Mouse (Mus musculus) thymus, adult 2 months (tissue): ENCODE results near the gene Zfp362. TPM values are rescaled to one million over a fixed set of nuclear protein-coding genes. Genes with fewer than 3 reads are reported as not detected.

ENCODE experiments used
- DNase-seq: peaks from one replicate; pipeline ENCODE4 v3.0.0; 2021
- H3K27ac ChIP-seq: fragments of 200-500 bp; 2 replicates; pipeline ENCODE4 v1.5.1; 2012; ENCODE audit warnings: low read length, control low read depth; ENCODE audit not compliant: control insufficient read depth, insufficient read depth
- H3K27me3 ChIP-seq: fragments of 200-500 bp; 2 replicates; pipeline ENCODE4 v1.6.1; 2012; ENCODE audit warnings: mild to moderate bottlenecking, low read length, moderate library complexity, mixed read lengths; ENCODE audit not compliant: control insufficient read depth, insufficient read depth
- H3K36me3 ChIP-seq: fragments of 200-500 bp; 2 replicates; pipeline ENCODE4 v1.6.1; 2012; ENCODE audit warnings: mild to moderate bottlenecking, low read length, moderate library complexity; ENCODE audit not compliant: control insufficient read depth, insufficient read depth
- H3K4me1 ChIP-seq: fragments of 200-500 bp; replicated peaks from 2 replicates; pipeline ENCODE4 v1.6.1; 2012; ENCODE audit warnings: low read length; ENCODE audit not compliant: control insufficient read depth, insufficient read depth
- H3K4me3 ChIP-seq: fragments of 200-500 bp; 2 replicates; pipeline ENCODE4 v1.5.1; 2012; ENCODE audit warnings: mild to moderate bottlenecking, low read length, control low read depth, moderate library complexity; ENCODE audit not compliant: control insufficient read depth, insufficient read depth
- CTCF ChIP-seq: fragments of 200-500 bp; IDR thresholded peaks from 2 replicates; pipeline ENCODE4 v1.5.1; 2012; ENCODE audit warnings: mild to moderate bottlenecking, control low read depth, low read length, moderate library complexity, borderline replicate concordance; ENCODE audit not compliant: control insufficient read depth, poor library complexity, insufficient read depth; ENCODE audit errors: extremely low read depth
- POLR2A ChIP-seq: fragments of 200-500 bp; IDR thresholded peaks from 2 replicates; pipeline ENCODE4 v1.6.1; 2012; ENCODE audit warnings: mild to moderate bottlenecking, low read length, control low read depth, moderate library complexity; ENCODE audit not compliant: control insufficient read depth, poor library complexity, insufficient read depth; ENCODE audit errors: extremely low read depth
- WGBS: fragments of 180-500 bp; shearing (Covaris S2); methylation state at CpG from one replicate; pipeline ENCODE4 v1.1.7; 2018; 5-methylcytosine and 5-hydroxymethylcytosine counted together
- polyA plus RNA-seq: library from polyadenylated mRNA; depleted of rRNA; stranded (reverse); fragments of >200 nt; gene quantifications from 2 replicates; pipeline ENCODE4 v1.2.3, GENCODE M21; 2012

Zfp362 gene
- polyA plus RNA-seq, 1 experiment, result 105 TPM

DNA sequence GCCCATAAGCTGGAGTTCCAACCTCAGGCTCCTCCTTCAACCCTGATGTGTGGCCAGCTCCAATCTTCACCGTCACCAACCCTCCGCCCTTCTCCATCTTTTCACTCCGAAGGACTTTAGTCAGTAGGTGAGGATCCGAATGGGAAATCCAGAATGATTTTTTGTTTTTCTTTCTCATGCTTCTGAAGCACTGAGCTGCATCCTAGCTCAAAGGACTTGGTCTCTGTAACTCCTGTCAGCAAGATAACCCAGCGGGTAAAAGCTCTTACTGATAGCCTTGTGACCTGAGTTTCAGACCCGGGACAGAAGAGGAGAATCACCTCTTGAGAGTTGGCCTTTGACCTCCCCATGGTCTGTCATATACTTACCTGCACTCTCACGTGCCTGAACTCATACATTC lies 11.2 kb upstream of the Zfp362 start:
- 89% methylated on average over 7 of the region's 7 CpGs for WGBS
- DNase-seq, result no peak
- Histone ChIP-seq H3K27me3 (no peaks in the 10 kb centered on the region), H3K27ac (no peak overlapping the region), H3K4me1 (peaks cover under 1% of the 10 kb centered on the region), H3K4me3 (no peak overlapping the region), H3K36me3 (no peaks in the 10 kb centered on the region)
- TF ChIP-seq POLR2A (no peak), CTCF (no peak)

DNA sequence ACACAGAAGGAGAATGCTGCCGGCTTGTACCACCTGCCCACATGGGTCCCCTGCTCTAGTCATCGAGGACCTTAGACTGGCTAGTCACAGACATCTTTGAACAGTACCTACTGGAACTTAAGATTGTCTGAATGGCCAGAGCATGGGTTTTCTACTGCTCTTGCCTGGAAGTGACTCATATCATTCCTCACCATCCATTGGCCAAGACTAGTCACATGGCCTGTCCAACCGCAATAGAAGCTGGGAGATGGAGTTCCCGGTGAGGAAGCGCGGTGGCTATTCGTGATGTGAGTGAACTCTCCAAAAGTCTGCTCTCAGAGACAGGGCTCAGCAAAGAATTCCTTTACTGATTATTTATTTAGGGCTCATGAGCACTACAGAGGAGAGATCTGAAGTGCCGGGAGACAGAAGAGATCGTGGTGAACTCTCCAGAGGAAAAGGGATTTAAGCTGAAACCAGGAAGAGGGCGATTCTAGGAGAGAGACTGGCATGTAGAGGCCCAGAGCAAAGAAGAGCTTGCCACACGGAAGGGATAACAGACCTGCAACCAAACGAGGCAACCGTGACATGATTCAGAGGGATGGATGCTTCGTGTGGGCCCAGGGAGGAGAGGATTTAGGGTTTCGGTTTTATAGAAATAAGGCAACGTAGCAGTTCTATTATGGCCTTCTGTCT lies 5.7 kb upstream of the Zfp362 start:
- no peak overlapping the region for H3K27ac ChIP-seq
- TF ChIP-seq POLR2A (peak; percentile 23; the same call in 1 of the 2 replicates), CTCF (no peak)
- peak overlapping the region; percentile 41 for H3K4me3 ChIP-seq
- no peaks in the 10 kb centered on the region for H3K36me3 ChIP-seq
- H3K27me3 ChIP-seq, result no peaks in the 10 kb centered on the region
- H3K4me1 ChIP-seq, result peaks cover 20% of the 10 kb centered on the region
- WGBS, result 6% methylated on average over 16 of the region's 16 CpGs
- peak; percentile 73 for DNase-seq

DNA sequence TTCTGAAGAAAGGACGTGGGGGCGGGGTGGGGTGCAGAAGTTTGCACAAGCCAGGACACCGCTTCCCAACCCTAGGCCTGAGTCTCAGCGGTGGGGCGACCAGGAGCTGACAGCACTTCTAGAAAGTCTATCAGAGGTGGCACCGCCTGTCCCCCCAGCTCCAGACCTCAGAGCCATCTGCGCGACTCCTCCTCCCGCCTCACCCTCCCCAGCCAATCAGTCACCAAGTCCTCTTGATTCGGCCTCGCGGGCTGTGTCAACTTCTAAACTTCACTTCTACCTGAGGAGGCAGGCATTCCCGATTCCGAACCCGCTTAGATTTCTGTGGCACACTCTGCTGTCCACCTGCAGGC lies 958 bp upstream of the Zfp362 start:
- TF ChIP-seq CTCF (no peak), POLR2A (no peak; the same call in 1 of the 2 replicates)
- Histone ChIP-seq H3K4me1 (peaks cover 43% of the 10 kb centered on the region), H3K27ac (no peak overlapping the region; the same call in 1 of the 2 replicates), H3K27me3 (no peaks in the 10 kb centered on the region), H3K4me3 (peak overlapping the region; percentile 72), H3K36me3 (no peaks in the 10 kb centered on the region)
- under 1% methylated on average over 15 of the region's 15 CpGs for WGBS
- peak; percentile 43 for DNase-seq

DNA sequence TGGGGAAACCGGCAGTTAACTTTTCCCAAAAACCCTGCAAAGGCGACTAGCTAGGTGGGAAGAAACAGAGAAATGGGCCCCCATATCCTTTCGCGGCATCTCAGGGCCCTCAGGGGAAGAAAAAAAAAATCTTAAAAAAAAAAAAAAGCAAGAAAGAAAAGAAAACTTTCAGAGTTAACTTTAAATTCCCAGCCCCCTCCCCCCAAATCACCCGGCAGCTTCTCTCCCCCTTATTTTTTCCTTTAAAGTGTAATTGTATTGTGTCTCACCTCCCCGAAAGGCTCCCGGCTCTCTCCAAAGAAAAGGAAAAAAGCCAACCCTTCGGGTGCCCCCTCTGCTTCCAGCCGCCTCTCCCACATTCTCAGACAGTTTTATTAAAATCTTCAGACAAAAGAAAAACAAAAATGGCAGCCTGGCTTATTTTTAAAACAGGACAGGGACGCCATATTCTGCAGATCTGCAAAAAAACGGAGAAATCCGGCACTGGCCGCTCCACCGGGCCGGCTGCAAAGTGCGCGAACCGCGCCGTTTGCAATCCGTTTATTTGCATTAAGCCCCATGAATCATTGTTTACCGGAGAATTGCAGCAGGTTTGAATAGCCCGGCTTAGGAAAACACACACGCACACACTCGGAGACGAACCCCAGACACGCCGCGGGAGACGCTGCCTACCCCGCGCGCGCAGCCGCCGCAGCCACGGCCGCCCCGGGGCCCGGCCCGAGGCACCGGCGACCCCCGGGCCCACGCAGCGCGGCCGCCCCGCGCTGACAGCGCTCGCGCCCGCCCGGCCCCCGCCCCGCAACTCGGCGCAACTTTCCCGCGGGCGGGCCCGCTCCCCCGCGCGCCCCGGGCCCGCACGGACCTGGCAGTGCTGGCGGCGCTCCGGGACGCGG lies 449 bp downstream of the Zfp362 start:
- Histone ChIP-seq H3K4me1 (peaks cover 42% of the 10 kb centered on the region), H3K36me3 (no peaks in the 10 kb centered on the region), H3K4me3 (peak overlapping the region; percentile 100), H3K27ac (peak overlapping the region; percentile 83), H3K27me3 (no peaks in the 10 kb centered on the region)
- DNase-seq, result peak; percentile 28
- TF ChIP-seq POLR2A (no peak), CTCF (no peak)
- 5% methylated on average over 72 of the region's 74 CpGs for WGBS

DNA sequence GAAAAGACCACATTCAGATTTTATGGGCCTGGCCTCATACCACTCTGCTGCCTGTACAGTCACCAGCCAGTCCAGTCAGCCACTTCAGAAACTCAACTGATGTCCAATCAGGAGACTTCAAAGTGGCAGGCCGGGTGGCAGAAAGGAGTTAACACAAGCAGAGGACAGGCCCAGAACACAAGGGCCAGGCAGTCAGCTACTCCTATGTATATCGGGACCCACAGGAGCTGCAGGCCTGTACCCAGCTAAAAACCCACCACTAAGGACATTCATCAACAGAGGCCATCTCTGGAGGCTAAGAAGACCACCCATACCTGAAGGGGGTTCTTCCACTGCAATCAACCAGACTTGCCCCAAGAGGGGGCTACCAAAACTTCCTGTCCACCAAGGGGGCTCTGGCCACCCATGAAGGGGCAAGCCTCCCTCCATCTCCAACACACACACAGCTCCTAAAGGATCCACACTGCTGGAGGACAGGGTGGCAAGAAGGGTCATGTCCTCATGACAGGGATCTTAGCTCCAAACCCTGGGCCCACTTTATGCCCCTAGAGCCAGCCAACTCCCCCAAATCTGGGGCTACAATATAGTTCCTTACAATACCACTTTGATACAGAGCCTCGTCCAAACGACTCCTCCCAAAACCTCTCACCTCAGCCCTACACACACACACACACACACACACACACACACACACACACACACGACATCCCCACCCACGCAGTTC lies 1.3 kb downstream of the Zfp362 start:
- 10% methylated on average over 6 of the region's 6 CpGs for WGBS
- DNase-seq, result no peak
- no peaks in the 10 kb centered on the region for H3K36me3 ChIP-seq
- H3K27ac ChIP-seq, result no peak overlapping the region
- H3K4me1 ChIP-seq, result peaks cover 42% of the 10 kb centered on the region
- H3K4me3 ChIP-seq, result peak overlapping the region; percentile 100
- H3K27me3 ChIP-seq, result no peaks in the 10 kb centered on the region
- TF ChIP-seq POLR2A (no peak), CTCF (no peak)

DNA sequence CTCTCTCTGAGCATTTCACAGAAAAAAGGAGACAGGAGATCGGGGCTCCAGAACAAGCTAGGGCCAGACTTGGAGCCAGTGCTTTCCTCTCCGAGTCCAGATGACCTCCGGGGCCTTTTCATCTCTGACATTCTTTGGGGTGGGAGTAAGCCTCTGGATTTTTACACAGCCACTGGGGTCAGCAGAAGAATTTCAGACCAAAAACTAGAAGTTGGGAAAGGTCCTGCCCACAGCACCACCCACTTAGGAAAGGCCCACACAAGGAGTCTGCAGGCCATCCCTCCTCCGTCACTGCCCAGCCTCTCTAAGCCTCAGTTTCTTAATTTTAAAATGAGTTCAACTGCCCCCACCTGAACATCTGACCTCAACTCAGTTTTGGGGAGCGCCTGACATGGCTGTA lies 2.3 kb downstream of the Zfp362 start:
- no peak overlapping the region for H3K27ac ChIP-seq
- H3K27me3 ChIP-seq, result no peaks in the 10 kb centered on the region
- WGBS, result 85% methylated on average over 5 of the region's 5 CpGs
- H3K36me3 ChIP-seq, result no peaks in the 10 kb centered on the region
- no peak overlapping the region for H3K4me3 ChIP-seq
- peaks cover 45% of the 10 kb centered on the region for H3K4me1 ChIP-seq
- TF ChIP-seq POLR2A (no peak), CTCF (no peak)
- no peak for DNase-seq
